Mouse (Mus musculus) hindbrain, embryonic 13.5 days (tissue): ENCODE measurements around the gene Tchp. TPM values are rescaled to one million over a fixed set of nuclear protein-coding genes. Genes with fewer than 3 reads are reported as not detected.

ENCODE experiments used
- ATAC-seq: fragments of 200-750 bp; cut with Nextera tagmentation; 2 replicates; pipeline ENCODE4 v1.8.0; 2017; ENCODE audit warnings: moderate TSS enrichment; ENCODE audit not compliant: low FRiP score
- H3K27ac ChIP-seq: fragments of 300-500 bp; sonication (generic); 2 replicates; pipeline ENCODE4 v1.5.1; 2015; ENCODE audit warnings: inconsistent platforms, mild to moderate bottlenecking, moderate library complexity
- H3K27me3 ChIP-seq: fragments of 300-500 bp; sonication (generic); 2 replicates; pipeline ENCODE4 v1.6.1; 2015; ENCODE audit warnings: mild to moderate bottlenecking, inconsistent platforms
- H3K36me3 ChIP-seq: fragments of 300-500 bp; sonication (generic); 2 replicates; pipeline ENCODE4 v1.6.1; 2015; ENCODE audit warnings: mild to moderate bottlenecking, inconsistent platforms
- H3K4me1 ChIP-seq: fragments of 300-500 bp; sonication (generic); replicated peaks from 2 replicates; pipeline ENCODE4 v1.6.1; 2015; ENCODE audit warnings: inconsistent platforms
- H3K4me2 ChIP-seq: fragments of 300-500 bp; sonication (generic); 2 replicates; pipeline ENCODE4 v1.6.1; 2015; ENCODE audit warnings: inconsistent platforms, mild to moderate bottlenecking, moderate library complexity
- H3K4me3 ChIP-seq: fragments of 300-500 bp; sonication (generic); 2 replicates; pipeline ENCODE4 v1.5.1; 2015; ENCODE audit warnings: mild to moderate bottlenecking, inconsistent platforms
- H3K9ac ChIP-seq: fragments of 300-500 bp; sonication (generic); 2 replicates; pipeline ENCODE4 v1.6.1; 2015; ENCODE audit warnings: mild to moderate bottlenecking, inconsistent platforms
- H3K9me3 ChIP-seq: fragments of 300-500 bp; sonication (generic); 2 replicates; pipeline ENCODE4 v1.6.1; 2016; ENCODE audit warnings: inconsistent platforms
- WGBS: fragments of 180-500 bp; shearing (Covaris S2); methylation state at CpG from one replicate; pipeline ENCODE4 v1.1.7; 2015; 5-methylcytosine and 5-hydroxymethylcytosine counted together
- polyA plus RNA-seq: library from polyadenylated mRNA; unstranded; fragments of >200 nt; fragmentation: Nextera tagmentation; extraction: Ambion mirVana; gene quantifications from 2 replicates; pipeline ENCODE4 v1.2.1, GENCODE M21; 2015

The Tchp gene
- polyA plus RNA-seq: 18.3 and 21.1 TPM in 2 replicates

DNA sequence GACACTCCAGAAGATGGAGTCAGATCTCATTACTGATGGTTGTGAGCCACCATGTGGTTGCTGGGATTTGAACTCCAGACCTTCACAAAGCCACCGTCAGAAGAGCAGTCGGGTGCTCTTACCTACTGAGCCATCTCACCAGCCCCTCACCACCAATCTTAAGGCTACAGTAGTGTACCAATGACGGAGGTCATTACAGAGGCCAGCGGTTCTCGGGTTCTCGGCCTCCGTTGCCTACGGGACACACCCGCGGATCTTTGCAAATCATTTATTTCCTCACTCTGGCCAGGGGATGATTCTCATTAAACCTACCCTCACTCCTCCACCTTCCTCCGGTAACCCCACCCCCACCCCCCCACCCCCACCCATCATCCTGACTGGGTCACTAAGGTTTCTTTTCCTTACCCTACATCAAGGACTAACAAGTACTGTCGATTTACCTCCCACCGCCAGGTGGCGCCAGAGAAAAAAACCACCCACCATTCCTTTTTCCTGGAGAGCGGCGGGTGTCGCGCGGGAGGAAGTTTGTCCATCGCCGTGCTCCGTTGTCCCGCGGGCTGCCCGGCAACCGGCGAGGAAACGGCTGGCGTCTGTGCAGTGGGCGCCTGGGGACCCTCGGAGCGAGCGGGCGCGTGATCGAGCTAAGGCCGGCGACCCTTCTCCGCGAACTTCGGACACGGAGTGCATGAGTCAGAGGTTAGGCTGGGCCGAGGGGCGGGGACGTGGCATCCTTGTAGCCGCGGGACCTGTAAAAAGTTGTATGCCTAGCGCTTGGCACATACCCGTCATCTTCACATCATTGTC is at the start of gene Tchp:
Tchp (plus strand) TSS at position 496 of the 804 bp plus-strand sequence.
- Histone ChIP-seq H3K9me3 (no peaks in the 10 kb centered on the region), H3K4me3 (peak within 1 kb of the TSS; percentile 81), H3K36me3 (peaks cover 33% of the 10 kb centered on the region), H3K9ac (peak within 1 kb of the TSS; percentile 83), H3K27me3 (no peaks in the 10 kb centered on the region), H3K4me2 (peak within 1 kb of the TSS; percentile 86), H3K4me1 (peaks cover 8% of the 10 kb centered on the region), H3K27ac (0 out of 2 replicates have a peak within 1 kb of the TSS, but pooled peaks have one; percentile 12)
- peak; percentile 87 for ATAC-seq
- WGBS: 3% methylated on average over 47 of the region's 49 CpGs

DNA sequence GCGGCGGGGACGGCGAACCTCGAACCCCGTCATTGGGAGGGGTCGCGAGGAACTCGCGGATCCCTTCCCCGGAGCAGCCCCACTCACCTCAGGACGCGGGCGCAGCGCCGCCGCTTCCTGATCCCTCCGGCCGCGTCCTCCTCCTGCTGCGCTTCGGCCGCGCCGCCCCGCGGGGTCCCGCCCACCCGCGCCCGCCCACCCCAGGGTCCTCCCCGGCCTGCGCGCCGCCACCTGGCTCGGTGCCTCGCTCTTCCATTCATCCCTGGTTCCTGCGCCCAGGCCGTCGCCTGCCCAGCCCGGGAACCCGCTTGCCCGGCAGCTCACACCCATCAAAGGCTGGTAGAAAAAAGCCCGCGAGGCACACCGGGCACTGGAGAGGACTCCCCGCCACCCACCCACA is 49.3 kb upstream of the Tchp start, which contains the start of gene Trpv4:
Trpv4 (minus strand) TSS at position 167 of the 400 bp plus-strand sequence.
- Histone ChIP-seq H3K9ac (peak within 1 kb of the TSS; percentile 55), H3K4me1 (peaks cover 11% of the 10 kb centered on the region), H3K4me3 (peak within 1 kb of the TSS; percentile 43), H3K36me3 (no peaks in the 10 kb centered on the region), H3K4me2 (peak within 1 kb of the TSS; percentile 65), H3K27me3 (peaks cover 62% of the 10 kb centered on the region), H3K9me3 (no peaks in the 10 kb centered on the region), H3K27ac (no peak within 1 kb of the TSS)
- 1% methylated on average over 24 of the region's 47 CpGs for WGBS
- ATAC-seq: no peak

DNA sequence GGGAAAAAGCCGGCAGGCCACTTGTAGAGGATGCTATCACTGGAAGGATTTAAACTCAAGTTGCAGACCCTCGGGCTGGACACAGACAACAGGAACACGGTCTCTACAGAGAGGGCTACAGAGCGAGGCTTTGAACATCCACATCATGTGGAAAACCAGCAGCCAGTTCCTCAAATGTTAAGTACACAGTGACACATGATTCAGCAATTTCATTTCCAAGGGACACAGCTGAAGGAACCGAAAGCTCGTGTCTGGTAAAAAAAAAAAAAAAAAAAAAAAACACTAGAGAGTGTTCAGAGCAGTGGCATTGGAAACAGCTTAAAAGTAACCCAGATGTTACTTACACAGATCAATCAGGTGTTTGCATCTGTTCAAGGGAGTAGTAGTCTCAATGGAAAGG is 46.5 kb upstream of the Tchp start:
- ATAC-seq: no peak
- no peak overlapping the region for H3K4me2 ChIP-seq
- no peak overlapping the region for H3K9ac ChIP-seq
- no peaks in the 10 kb centered on the region for H3K36me3 ChIP-seq
- H3K9me3 ChIP-seq: no peaks in the 10 kb centered on the region
- peaks cover 50% of the 10 kb centered on the region for H3K27me3 ChIP-seq
- H3K4me1 ChIP-seq: peaks cover 15% of the 10 kb centered on the region
- no peak overlapping the region for H3K27ac ChIP-seq
- H3K4me3 ChIP-seq: no peak overlapping the region
- WGBS: 79% methylated on average over 6 of the region's 6 CpGs

DNA sequence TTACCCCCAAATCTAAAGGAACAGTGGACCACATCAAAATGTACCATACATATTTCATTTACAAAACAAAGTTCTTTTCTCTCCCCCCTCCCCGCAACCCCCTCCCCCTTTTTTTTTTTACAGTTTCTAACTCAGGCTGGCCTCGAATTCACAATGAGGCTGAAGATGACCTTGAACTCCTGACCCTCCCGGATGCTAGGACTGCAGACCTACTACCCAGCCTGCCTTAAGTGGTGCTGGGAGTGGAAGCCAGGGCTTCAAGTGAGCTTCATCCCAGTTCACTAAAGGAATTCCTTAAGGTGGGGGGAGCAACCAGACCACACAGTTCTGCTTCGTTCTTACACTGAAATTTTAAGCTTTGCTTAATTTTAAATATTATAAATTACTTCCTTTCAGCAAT is 43.4 kb upstream of the Tchp start:
- H3K27ac ChIP-seq: no peak overlapping the region
- H3K36me3 ChIP-seq: no peaks in the 10 kb centered on the region
- no peak overlapping the region for H3K4me2 ChIP-seq
- no peak overlapping the region for H3K9ac ChIP-seq
- no peak overlapping the region for H3K4me3 ChIP-seq
- H3K4me1 ChIP-seq: peaks cover 12% of the 10 kb centered on the region
- H3K27me3 ChIP-seq: peaks cover 18% of the 10 kb centered on the region
- no peaks in the 10 kb centered on the region for H3K9me3 ChIP-seq
- WGBS: 93% methylated on average over 4 of the region's 4 CpGs
- no peak for ATAC-seq

GRCm38 (mm10) chr5:114664750-114665149 is 42.8 kb upstream of the Tchp start:
- 85% methylated on average over 7 of the region's 7 CpGs for WGBS
- Histone ChIP-seq H3K4me1 (peaks cover 12% of the 10 kb centered on the region), H3K4me3 (no peak overlapping the region), H3K4me2 (no peak overlapping the region), H3K9me3 (no peaks in the 10 kb centered on the region), H3K9ac (no peak overlapping the region), H3K36me3 (no peaks in the 10 kb centered on the region), H3K27me3 (peaks cover 12% of the 10 kb centered on the region), H3K27ac (0 out of 2 replicates have a peak overlapping the region, but pooled peaks have one; percentile 18)
- no peak for ATAC-seq

GRCm38 (mm10) chr5:114666659-114667058 is 40.9 kb upstream of the Tchp start:
- H3K9me3 ChIP-seq: no peaks in the 10 kb centered on the region
- no peak overlapping the region for H3K27ac ChIP-seq
- H3K36me3 ChIP-seq: no peaks in the 10 kb centered on the region
- peaks cover 12% of the 10 kb centered on the region for H3K4me1 ChIP-seq
- WGBS: 68% methylated on average over 1 of the region's 1 CpGs
- H3K9ac ChIP-seq: no peak overlapping the region
- no peaks in the 10 kb centered on the region for H3K27me3 ChIP-seq
- H3K4me2 ChIP-seq: no peak overlapping the region
- no peak for ATAC-seq
- H3K4me3 ChIP-seq: no peak overlapping the region

GRCm38 (mm10) chr5:114667228-114667856 is 40.2 kb upstream of the Tchp start:
- no peaks in the 10 kb centered on the region for H3K9me3 ChIP-seq
- H3K27ac ChIP-seq: peak overlapping the region; percentile 40; the same call in 1 of the 2 replicates
- peak; percentile 83 for ATAC-seq
- peaks cover 12% of the 10 kb centered on the region for H3K4me1 ChIP-seq
- peak overlapping the region; percentile 50 for H3K4me2 ChIP-seq
- no peak overlapping the region for H3K9ac ChIP-seq
- peak overlapping the region; percentile 34 for H3K4me3 ChIP-seq
- H3K27me3 ChIP-seq: no peaks in the 10 kb centered on the region
- 4% methylated on average over 36 of the region's 36 CpGs for WGBS
- no peaks in the 10 kb centered on the region for H3K36me3 ChIP-seq

DNA sequence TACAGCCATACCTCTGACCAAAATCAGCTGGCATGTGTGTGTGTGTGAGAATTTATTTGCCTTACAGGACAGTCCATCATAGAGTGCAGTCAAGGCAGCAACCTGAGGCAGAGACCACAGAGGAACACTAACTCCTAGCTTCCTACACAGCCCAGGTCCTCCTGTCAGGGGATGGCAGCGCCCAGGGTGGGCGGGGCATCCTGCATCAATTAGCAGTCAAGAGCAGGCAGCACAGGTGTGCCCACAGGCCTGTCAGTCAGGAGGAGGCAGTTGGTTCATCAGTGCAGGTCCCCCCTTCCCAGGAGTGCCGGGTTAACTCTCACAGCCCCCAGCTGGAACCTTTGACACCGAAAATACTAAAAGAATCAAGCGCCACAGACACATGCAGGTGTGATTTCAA is 38.5 kb upstream of the Tchp start:
- Histone ChIP-seq H3K9me3 (no peaks in the 10 kb centered on the region), H3K4me2 (no peak overlapping the region), H3K4me1 (peaks cover 12% of the 10 kb centered on the region), H3K36me3 (peaks cover 6% of the 10 kb centered on the region), H3K9ac (no peak overlapping the region), H3K4me3 (no peak overlapping the region), H3K27me3 (no peaks in the 10 kb centered on the region), H3K27ac (no peak overlapping the region)
- WGBS: 90% methylated on average over 5 of the region's 5 CpGs
- ATAC-seq: no peak

DNA sequence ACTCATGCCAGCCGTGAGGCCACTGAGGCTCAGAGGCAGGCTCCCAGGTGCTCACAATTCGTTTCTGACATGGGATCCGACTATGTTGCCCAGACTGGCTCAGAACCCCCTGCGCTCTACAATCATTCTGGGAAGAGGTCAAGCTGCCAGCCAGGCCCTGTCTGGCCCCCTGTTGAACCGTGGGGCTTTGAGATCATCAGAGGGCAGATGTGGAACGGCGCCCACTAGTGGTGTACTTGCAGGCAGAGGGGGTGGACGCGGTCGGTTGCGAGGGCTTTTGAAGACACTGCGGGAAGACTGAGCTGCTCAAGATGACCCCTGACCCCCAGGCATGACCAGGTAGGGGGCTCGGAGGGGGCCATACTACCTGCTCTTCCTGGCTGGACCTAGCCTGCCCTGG is 34.4 kb upstream of the Tchp start:
- Histone ChIP-seq H3K36me3 (peaks cover 46% of the 10 kb centered on the region), H3K27ac (no peak overlapping the region), H3K4me3 (no peak overlapping the region), H3K9me3 (no peaks in the 10 kb centered on the region), H3K9ac (no peak overlapping the region), H3K27me3 (no peaks in the 10 kb centered on the region), H3K4me1 (no peaks in the 10 kb centered on the region), H3K4me2 (no peak overlapping the region)
- WGBS: 93% methylated on average over 13 of the region's 13 CpGs
- ATAC-seq: no peak

GRCm38 (mm10) chr5:114674594-114674993 is 33.0 kb upstream of the Tchp start:
- Histone ChIP-seq H3K4me3 (no peak overlapping the region), H3K36me3 (peaks cover 47% of the 10 kb centered on the region), H3K27me3 (no peaks in the 10 kb centered on the region), H3K9ac (no peak overlapping the region; the same call in 1 of the 2 replicates), H3K4me2 (no peak overlapping the region), H3K4me1 (peaks cover 5% of the 10 kb centered on the region), H3K9me3 (no peaks in the 10 kb centered on the region), H3K27ac (no peak overlapping the region)
- 90% methylated on average over 8 of the region's 8 CpGs for WGBS
- no peak for ATAC-seq

DNA sequence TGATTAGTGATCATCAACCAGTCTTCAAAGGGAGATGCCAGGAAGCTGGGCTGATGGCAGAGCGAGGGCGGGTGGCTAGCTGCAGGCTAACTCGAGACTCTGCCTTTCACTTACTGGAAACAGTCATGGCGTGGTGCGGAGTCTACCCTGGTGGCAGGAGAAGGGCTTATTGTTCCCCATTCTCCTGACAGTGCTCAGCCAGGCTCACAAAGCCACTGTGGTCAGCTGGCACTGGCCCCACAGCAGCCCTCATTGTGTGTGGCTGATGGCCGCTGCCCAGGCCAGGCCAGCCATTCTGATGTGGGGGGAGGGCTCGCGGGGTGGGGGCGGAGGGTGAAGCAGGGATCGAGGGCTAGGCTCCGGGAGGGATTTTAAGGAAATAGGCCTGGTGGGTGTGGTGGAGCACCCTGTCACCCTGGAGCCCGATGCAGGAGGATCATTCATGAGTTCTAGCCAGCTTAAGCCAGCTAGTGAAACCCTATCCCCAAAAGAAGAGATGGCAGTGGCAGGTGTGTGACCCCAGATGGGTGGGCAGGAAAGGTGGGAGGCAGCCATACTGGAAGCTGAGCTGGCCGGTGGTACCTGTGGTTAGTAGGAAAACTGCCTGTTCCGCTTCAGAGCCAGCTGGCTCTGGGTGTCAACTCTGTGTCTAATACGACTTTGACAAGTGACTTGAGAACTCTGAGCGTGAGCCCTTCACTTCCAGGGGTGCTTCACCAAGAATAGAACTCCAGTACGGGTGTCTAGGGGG is 27.5 kb upstream of the Tchp start:
- Histone ChIP-seq H3K4me3 (no peak overlapping the region), H3K27me3 (no peaks in the 10 kb centered on the region), H3K9ac (peak overlapping the region; percentile 49; the same call in 1 of the 2 replicates), H3K9me3 (no peaks in the 10 kb centered on the region), H3K4me1 (peaks cover 24% of the 10 kb centered on the region), H3K36me3 (peaks cover 31% of the 10 kb centered on the region), H3K4me2 (no peak overlapping the region), H3K27ac (peak overlapping the region; percentile 35; the same call in 1 of the 2 replicates)
- ATAC-seq: no peak
- WGBS: 54% methylated on average over 17 of the region's 17 CpGs

- Histone ChIP-seq H3K27ac (no peak overlapping the region; the same call in 1 of the 2 replicates), H3K36me3 (peaks cover 24% of the 10 kb centered on the region), H3K9me3 (no peaks in the 10 kb centered on the region), H3K9ac (no peak overlapping the region), H3K27me3 (no peaks in the 10 kb centered on the region), H3K4me2 (no peak overlapping the region), H3K4me1 (peaks cover 24% of the 10 kb centered on the region), H3K4me3 (no peak overlapping the region)
- ATAC-seq: no peak
- 81% methylated on average over 19 of the region's 19 CpGs for WGBS
Observed at GRCm38 (mm10) chr5:114680676-114681285, 26.8 kb upstream of the Tchp start.
